Mouse (Mus musculus) kidney, adult 11 months (tissue): ENCODE data around the gene Slc6a13.
"Not testable (repeated sequence)": the region's sequence is repeated elsewhere in the genome, so short reads cannot be mapped to it uniquely, and the experiment has no call there.

ENCODE experiments used
- DNase-seq: peaks from one replicate; pipeline ENCODE4 v3.0.0; 2022

Gene Slc6a13

DNA sequence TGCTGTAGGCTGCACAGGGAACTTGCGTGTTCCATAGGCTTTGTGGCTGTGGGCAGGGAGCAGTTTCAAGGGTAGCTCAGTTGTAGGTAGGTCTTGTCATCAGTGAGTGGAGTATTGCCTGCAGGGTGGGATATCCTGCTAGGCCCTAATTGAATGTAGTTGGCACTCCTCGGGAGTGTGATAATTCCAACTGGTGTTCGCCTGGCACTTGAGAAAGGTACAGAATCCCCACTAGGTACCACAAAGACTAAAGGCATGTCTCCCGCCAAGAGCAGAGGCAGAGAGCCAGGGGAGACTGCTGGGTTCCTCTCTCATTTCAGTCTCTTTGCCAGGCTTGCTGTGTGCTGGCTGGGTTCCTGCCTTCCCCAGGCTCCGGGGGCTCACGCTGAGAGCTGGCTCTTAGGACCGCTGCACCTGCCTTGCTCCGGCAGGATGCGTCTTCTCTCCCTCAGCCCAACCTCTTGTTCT is 28.4 kb downstream of the Slc6a13 start:
- no peak for DNase-seq

DNA sequence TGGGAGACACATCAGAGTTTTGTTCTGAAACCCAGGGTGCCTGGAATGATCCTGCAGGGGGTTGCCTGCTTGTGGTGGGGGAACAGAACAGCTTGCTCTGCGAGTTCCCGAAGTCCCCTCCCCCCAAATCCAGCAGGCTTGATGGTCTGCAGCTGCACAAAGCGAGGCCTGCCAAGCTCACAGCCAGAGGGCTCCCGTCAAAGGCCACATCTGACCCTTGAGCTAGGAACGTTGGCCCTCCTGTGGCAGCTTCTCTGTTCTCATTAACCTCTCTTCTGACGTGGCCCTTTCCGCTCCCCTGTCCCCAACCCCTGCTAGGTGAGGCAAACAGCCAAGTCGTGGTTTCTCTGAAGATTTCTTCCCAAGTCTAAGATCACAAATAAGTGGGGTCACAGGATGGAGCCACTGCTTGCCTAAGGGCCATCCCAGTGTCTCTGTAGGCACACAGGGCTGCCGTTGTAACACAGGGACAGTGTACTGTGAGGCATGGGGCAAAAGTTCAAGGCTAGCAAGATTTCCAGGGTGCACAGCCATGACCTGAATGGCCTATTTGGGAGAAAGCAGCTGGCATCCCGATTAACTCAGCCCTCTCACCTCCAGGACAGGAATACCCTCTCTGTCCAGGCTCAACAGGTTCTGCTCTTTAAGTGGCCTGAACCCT is 30.0 kb downstream of the Slc6a13 start:
- peak; percentile 50 for DNase-seq

DNA sequence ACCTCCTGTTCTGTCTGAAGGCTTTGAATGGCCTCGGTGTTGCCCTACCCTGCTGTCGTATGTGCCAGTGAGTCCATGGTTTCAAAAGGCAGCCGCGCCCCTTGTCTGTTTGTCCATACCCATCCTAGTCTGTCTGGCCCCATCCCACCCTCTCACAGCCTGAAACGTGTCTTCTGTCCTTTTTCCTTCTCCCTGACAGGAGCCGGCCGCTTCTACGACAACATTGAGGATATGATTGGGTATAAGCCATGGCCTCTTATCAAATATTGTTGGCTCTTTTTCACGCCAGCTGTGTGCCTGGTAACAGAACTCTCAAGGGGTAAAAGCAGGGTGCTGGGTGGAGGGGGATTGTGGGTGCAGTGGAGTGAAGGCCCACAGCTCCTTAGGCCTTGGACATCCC is 35.8 kb downstream of the Slc6a13 start:
- DNase-seq = no peak

DNA sequence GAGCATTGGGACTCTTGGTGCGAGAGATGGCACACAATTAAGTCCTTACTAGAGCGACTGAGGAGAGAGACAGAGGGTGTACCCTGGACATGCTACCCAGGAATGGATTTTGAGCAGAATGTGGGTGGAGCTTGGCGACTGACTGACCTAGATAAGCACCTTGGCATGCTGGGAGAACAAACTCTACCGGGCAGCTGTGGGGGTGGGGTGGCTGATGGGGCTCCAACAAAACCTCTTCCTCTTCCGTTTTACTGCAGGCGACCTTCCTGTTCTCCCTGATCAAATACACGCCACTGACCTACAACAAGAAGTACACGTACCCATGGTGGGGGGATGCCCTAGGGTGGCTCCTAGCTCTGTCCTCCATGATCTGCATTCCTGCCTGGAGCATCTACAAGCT is 36.5 kb downstream of the Slc6a13 start:
- DNase-seq = no peak

DNA sequence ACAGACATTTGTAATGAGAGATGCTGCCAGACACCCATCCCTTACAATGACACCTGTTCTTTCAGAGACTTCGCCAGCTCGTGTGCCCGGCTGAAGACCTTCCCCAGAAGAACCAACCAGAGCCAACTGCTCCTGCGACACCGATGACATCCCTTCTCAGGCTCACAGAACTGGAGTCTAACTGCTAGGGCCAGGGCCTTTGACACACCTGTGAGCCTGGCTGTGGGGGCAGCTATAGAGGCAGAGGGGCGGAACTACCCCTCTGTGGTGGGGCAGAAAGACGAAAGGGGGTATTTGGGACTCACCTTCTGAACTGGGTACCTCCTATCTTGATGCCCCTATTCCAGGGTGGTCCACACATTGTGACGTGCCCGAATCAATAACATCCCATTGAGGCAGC is 37.2 kb downstream of the Slc6a13 start:
- DNase-seq = no peak

DNA sequence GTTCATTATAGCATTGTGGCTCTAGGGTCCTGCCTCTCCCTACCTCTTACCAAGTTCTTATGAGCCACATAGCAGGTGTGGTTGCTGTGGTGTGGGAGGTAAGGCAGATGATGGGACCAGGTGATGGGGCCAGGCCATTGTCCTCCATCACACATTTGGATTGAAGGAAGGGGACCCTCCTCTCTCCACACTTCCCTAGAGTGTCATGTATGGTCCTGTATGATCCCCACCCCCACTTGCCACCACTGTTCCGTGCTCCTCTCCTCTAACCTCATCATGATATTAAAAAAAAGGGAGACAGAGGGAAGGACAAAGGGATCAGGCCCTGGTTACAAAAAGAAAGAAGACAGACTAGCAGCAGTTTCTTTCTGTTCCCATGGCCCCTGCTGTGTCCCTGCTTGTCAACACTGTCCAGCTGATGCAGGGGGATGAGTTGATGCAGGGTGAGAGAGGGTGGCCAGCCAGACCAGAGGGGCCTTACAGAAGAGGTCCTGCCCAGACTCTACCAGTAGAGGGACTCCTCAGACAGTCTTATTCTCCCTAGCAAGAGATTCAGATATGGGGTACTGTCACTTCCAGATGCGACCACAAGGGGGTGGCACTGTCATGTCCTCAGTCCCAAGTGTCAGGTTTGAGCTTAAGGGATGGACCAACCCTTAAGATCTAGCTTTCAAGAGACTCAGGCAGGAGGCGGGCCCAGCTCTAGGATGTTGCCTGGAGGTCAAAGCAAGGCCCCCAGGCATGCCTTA is 37.9 kb downstream of the Slc6a13 start:
- peak; percentile 77 for DNase-seq

DNA sequence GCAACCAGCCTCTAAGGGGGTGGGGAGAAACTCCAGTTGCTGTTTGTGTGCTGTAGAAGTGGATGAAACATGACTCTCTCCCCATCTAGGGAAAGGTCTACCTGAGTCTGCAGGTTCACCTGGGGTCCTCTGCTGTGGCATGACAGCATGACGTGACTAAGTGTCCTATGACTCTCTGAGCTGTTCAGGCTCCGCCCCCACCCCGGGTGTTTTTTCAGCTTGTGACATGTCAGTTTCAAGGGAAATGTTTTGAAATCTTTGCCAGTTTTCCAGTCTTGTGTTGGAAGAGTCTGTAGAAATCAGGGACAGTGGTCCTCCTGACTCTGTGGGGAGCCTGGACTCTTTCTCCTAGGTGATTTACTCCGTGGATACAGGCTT is 38.5 kb downstream of the Slc6a13 start:
- DNase-seq = no peak

DNA sequence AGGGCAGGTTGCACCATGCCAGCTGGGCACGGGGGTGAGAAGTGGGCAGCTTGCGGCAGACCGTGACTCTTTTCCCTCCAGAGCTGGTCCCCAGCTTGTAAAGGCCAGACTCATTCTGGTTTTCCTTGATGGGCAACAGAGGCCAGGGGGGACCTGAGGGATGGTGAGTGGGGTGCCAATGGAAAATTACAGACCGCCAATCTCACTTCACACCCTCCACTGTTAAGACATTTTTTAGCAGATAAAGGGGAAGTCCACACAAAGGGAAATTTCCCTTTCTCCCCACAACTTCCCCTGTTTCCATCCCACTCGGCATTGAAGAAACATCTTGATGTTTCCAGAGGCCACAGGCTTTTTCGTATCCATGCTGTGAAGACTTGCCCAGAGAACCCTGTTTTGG is 41.6 kb downstream of the Slc6a13 start:
- no peak for DNase-seq

DNA sequence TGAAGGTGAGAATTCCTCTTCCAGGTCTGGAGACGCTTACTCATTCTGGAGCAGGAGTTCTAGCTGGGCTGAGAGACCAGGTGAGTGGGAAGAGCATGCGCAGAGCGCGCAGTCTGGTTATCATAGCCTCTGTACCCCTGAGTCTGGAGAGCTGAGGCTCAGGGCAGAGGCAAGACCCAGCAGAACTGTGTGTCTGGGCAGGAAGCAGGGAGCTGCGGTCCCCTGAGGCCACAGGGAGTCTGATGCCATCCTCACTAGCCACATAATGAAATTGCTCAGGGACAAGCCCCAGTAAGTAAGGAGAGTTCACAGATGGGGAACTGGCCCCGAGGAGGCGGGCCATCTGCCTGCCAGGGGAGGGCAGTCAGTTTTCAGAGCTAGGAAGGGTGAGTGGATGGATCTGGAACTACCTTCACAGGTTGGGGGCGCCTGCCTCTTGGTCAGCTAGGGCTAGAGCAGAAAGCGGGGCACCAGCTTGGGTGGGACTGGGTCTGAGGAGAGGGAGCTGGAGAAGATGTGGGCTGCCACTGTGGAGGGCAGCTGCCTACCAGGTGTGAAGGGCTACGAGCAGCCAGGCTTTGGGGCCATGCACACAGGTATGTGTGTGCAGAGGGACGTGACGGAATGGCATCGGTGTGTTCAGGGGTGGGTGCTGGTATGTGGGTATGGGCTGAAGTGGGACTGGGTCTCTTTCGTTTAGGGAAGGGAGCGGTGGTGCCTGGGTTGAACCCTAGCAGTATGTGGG is 43.2 kb downstream of the Slc6a13 start, which contains the start of gene Slc6a12:
Slc6a12 (plus strand) TSS at position 51 of the 745 bp plus-strand sequence.
- no peak for DNase-seq

DNA sequence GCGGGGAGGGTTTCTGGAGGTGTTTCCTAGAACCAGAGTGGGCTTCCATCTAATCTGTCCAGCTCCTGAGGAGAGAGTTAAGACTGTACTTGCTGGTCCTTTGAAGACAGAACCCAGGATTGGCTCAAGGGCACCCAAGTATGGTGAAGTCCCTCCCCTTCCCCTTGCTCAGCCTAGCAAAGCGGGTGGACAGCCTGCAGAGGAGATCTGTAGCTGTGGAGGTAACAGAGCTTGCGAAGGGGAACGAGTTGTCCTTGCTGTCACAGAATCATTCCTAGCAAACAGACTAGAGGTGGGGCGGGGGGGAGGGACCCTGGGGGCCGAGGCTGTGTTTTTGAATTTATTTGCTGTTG is 43.7 kb downstream of the Slc6a13 start:
- DNase-seq = peak; percentile 21

DNA sequence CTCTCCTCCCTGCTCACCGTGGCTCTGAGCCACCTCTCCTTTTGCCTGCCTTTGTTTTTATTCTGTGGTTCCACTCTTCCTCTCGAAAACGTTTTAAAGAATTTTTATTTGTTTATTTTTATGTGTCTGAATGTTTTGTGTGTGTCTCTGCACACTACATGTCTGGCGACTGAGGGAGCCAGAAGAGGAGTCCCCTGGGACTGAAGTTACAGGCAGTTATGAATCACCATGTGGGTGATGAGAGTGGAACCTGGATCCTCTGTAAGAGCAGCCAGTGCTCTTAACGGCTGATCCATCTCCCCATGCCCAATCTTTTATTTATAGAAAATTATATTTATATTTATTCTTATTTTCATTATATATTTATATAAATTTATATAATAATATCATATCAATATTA is 44.3 kb downstream of the Slc6a13 start:
- DNase-seq = no peak

DNA sequence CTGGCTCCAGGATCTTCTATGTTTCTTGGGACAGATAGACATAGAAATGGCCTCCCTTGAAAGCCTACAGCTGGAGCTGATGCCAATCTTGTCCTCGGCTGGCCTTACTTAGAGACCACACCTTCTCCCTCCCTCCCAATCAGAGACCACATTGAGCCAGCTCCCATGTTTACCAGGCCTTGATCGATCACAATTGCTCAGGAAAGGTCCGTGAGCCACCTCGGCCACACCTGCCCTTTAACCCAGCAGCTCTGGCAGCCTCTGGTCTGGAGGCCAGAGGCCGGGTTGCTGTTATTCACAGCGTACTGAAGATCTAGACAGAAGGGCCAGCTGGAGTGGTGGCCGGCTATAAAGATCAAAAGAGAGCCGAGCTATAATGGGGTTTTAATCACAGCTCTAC is 46.4 kb downstream of the Slc6a13 start:
- DNase-seq = no peak

DNA sequence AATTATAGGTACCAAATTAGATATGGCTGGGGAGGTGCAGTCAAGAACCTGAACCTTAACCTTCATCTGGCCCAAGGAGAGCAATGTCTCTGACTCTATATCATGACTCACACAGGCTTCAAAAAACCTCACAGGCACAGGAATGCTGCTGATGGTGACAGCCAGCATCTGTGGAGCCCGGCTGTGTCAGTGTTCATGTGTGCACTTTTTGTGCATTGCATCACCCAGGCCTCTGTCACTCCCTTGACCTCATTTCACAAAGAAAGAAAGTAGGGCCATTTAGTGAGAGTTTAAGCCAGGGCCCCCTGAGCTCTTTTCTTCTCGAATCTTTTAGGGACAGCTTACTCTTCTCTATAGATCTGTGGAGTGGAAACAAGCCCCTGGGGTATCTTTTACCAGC is 52.2 kb downstream of the Slc6a13 start:
- no peak for DNase-seq

DNA sequence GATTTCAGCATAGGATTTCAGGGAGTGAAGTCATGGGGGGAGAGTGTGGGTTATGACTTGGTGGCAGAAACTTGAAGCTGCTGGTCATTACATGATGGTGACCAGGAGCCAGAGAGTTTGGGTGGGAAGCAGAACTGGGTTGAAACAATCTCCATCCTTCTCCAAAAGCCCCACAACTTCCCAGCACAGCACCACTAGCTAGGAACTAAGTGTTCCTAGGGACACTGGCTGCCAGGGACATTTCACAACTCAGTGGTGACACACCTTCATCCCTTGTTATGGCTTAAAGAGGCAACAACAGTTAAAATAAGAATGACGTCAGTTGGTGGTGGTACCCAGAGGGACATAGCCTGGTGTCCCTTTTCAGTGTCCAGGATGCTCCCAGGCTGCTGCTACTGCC is 56.0 kb downstream of the Slc6a13 start:
- no peak for DNase-seq

DNA sequence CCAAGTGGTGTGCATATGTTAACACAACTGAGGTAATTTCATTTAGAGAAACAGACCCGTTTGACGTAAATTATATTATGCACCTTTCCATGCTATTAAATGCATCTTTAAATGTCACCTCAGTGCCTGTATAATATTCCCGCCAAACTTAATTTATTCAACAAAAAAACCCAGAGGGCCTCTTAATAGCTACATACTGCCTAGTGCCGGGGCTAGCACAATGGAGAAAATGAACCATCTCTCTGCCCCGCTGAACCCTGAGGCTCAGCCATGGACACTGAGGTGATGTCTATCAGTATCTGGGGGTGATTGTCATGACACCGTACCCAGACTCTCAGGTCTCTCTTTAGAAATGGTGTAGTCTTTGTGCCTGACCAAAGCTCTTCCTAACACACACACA is 57.2 kb downstream of the Slc6a13 start:
- no peak for DNase-seq

DNA sequence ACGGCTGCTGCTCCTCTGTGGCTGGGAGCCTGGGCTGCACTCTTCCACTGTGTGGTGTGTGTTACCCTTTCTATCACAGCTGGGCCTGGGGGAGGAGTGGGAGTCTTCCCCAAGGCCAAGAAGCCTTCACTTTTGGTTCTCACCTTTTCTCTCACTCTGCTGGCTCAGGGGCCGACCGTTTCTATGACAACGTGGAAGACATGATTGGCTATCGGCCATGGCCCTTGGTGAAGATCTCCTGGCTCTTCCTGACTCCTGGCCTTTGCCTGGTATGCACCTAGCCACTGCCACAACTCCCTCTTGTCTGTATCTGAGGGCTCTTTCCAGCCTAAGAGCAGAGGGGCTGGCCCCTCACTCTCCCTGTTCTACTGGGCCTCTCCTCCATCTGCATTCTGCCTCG is 63.0 kb downstream of the Slc6a13 start:
- DNase-seq = no peak

DNA sequence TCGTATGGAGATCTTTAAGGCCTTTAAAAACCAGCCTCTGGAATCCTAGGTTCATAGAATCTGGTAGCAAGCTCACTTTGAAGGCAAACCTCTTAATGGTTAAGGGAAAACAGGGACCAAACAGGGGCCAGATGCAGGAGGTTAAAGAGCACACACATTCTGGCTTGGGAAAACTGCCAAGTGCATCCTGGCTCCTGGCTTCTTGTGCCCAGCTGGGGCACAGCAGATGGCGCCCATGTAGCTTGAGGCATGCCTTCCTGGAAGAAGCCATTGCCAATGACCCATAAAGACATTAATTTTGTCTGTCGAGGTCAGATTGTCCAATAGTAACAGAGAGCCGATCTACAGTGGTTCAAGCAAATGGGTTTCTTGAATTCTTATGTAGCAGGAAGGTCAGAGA is 63.9 kb downstream of the Slc6a13 start:
- peak; percentile 61 for DNase-seq

DNA sequence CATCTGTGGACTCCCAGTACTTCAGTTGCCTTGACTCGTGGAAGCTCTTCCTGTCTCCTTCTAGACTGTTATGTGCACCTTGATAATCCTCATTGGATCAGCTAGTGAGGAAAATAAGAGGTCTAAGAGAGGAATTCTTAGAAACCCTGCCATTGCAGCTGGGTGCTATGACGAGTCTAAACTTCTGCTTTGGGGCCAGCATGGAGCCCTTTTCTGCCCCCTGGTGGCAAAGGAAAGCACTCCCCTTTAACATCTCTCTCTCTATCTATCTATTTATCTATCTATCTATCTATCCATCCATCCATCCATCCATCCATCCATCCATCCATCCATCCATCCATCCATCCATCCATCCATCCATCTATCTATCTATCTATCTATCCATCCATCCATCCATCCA is 66.5 kb downstream of the Slc6a13 start:
- DNase-seq = not testable (repeated sequence)

DNA sequence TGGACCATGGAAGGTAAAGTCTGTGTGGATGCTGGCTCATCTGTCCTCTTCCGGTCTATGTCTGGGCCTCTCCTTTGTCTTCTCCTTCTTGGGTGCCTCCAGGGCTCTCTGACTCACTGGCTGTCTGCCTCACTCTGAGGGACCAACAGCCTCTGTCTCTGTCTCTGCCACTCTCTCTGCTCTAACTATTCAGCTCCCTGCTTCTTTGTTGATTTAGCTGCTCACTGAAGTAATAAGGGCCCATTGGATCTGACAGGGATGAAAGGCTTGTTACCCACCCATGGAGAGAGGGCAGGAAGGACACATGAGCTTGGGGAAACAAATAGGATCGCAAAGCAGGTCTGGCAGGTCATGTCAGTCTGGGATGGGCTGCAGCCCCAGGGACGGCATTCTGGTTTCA is 67.1 kb downstream of the Slc6a13 start:
- no peak for DNase-seq

DNA sequence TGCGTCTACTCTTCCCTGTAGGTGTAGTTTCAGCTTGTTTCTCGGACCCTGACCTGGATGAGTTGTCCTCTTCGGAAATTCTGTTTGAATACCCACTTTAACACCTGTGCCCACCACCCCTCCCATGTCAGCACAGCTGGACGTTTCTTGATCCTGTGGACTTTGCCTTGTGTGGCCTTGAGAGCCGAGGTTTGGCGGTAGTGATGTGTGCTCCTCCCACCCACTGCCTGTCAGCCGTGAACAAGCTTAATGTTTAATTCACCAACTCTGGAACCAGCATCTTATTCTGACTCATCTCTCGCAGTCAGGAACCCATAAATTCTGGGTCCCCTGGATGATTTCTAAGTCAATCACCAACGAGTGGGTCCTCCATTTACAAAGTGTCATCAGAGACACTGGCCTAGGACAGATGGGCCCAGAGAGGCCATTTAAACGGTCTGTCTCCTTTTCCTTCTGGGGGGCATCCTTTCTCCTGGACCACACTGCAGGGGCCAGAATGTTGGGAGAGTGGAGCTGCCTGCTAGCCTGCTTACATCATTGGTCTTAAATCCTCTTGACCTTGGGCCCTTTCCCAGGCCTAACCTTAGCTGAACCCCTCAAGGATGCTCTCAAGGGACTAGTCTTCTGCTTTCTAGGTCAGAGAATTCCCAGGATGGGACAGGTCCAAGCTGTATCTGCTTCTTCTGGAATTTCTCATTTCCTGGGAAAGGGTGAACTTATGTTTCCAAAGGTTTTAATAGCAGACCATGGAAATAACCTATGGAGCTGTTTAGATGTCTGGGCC is 71.4 kb downstream of the Slc6a13 start:
- DNase-seq = peak; percentile 72

DNA sequence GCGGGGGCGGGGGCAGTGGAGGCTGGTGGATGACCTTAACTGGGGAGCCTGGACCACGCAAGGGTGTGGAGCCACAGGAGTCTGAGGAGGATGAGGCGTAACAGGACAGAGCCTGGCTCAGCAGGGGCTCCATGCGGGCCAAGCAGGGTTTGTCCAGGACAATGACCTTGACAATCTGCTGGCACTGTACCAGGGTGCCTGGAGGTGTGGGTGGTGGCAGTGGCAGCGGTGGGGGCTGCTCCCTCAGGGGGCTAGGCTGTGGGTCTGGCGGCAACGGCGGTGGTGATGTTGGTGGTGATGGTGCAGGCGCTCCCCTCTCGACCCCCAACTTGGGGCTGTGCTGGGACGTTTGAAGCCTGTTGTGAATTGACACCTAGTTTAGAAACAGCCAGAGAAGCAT is 76.1 kb downstream of the Slc6a13 start:
- no peak for DNase-seq

DNA sequence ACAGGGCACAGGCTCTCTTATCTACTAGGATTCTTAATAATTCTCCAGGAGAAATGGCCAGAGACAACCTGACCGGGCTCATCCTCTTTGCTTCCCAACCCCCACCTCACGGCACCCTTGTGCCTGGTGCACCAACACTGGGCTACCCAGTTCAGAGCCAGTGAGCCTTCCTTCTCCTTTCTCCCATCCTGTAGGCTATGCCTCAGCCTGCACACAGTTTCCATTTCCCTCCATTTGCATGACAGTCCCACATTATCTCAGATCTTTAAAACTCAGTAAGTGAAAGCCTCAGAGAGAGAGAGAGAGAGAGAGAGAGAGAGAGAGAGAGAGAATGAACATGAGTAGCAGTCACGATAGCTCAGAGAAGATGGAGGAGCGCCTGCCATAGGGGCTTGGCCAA is 78.2 kb downstream of the Slc6a13 start:
- no peak for DNase-seq

DNA sequence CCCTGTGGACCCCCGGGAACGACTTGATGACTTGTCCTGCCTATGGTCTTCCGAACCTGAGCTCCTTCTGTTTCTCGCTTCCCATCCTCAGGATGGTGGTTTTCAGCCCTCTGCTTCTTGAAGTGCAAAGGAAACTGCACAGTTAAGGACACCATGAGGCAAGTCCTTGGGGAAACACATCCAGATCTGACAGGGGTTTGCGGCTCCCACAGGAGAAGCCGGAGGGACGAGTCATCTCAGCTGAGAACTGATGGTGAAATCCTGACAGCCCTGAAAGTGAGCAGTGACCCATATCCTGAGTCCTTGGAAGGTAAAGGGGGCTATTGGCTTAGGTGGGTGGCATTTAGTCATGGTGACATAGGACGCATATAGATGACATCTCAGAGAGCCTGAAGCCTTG is 80.5 kb downstream of the Slc6a13 start:
- DNase-seq = no peak
